Mouse (Mus musculus): Measurements from ENCODE around the gene Mpv17l.
"Not testable (repeated sequence)": the region's sequence is repeated elsewhere in the genome, so short reads cannot be mapped to it uniquely, and the experiment has no call there.

DNA sequence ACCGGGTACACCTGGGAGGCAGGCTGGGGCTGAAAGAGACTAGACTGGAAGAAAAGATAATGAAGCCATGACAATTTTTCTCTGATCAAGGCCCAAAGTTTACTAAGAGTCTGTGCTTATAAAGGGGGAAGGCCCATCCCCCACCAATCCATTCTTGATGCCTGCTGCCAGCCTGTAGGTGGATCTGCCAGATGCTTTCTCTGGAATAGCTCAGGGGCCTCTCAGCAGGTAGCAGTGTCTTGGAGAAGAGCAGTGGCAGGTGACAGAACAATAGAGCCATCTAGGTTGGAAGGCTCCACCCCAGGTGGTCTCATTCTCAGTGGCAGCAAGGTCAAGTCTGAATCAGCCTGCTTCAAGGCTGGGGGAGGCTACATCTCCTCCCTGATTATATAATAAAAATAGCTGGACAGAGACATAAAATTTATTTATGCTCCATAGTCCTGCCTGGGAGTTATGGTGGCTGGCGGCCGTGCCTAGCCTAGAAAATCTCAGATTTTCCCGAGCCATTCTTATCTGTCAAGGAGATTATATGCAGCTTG is 73.5 kb downstream of the Mpv17l start:
- TF ChIP-seq CTCF (IDR thresholded peaks at IDR 0.05; ENCODE audit: low read depth, low read length); POLR2A (IDR thresholded peaks at IDR 0.05; ENCODE audit: borderline replicate concordance, low read depth, low read length): not testable (repeated sequence)
